Mouse (Mus musculus): ENCODE measurements around the gene Prr5l. TPM values are rescaled to one million over a fixed set of nuclear protein-coding genes. Genes with fewer than 3 reads are reported as not detected.

Prr5l gene
- 5.1 and 5.5 TPM in 2 replicates for polyA plus RNA-seq (2016; fragmentation: Nextera tagmentation; extraction: Ambion mirVana)

- H3K36me3 ChIP-seq = no peaks in the 10 kb centered on the region
- peaks cover 14% of the 10 kb centered on the region; the same call in 1 of the 2 replicates for H3K27me3 ChIP-seq (replicated peaks)
- no peak within 1 kb of the TSS for H3K27ac ChIP-seq
- no peak within 1 kb of the TSS for H3K4me2 ChIP-seq
- peaks cover 21% of the 10 kb centered on the region for H3K4me1 ChIP-seq
- no peak for ATAC-seq
- H3K9me3 ChIP-seq (replicated peaks) = no peaks in the 10 kb centered on the region
- no peak within 1 kb of the TSS for H3K4me3 ChIP-seq
- 49% methylated on average over 3 of the region's 3 CpGs for WGBS (ENCODE audit: insufficient replicate concordance)
- H3K9ac ChIP-seq = no peak within 1 kb of the TSS
Measured at GRCm38 (mm10) chr2:101882998-101883397, at the start of gene Prr5l. Prr5l (minus strand) TSS chr2:101883027.

GRCm38 (mm10) chr2:101932169-101932936, 49.5 kb upstream of the Prr5l start:
- 73% methylated on average over 14 of the region's 14 CpGs for WGBS (ENCODE audit: insufficient replicate concordance)

GRCm38 (mm10) chr2:101925591-101926188, 42.9 kb upstream of the Prr5l start:
- H3K4me2 ChIP-seq = no peak overlapping the region
- 0 out of 2 replicates have a peak, but pooled peaks cover 4% of the 10 kb centered on the region for H3K4me1 ChIP-seq
- whole genome bisulfite sequencing (ENCODE audit: insufficient replicate concordance) = 70% methylated on average over 12 of the region's 12 CpGs
- no peak overlapping the region for H3K9ac ChIP-seq
- H3K36me3 ChIP-seq = no peaks in the 10 kb centered on the region
- H3K9me3 ChIP-seq (replicated peaks) = no peaks in the 10 kb centered on the region
- H3K27me3 ChIP-seq (replicated peaks) = no peaks in the 10 kb centered on the region
- no peak overlapping the region for H3K4me3 ChIP-seq
- no peak for ATAC-seq
- no peak overlapping the region for H3K27ac ChIP-seq

More at GRCm38 (mm10) chr2:101932169-101932936, 49.5 kb upstream of the Prr5l start:
- no peaks in the 10 kb centered on the region for H3K9me3 ChIP-seq (replicated peaks)
- ATAC-seq = no peak
- H3K4me3 ChIP-seq = no peak overlapping the region
- no peaks in the 10 kb centered on the region for H3K27me3 ChIP-seq (replicated peaks)
- no peak overlapping the region for H3K9ac ChIP-seq
- H3K27ac ChIP-seq = no peak overlapping the region
- no peaks in the 10 kb centered on the region for H3K36me3 ChIP-seq
- H3K4me1 ChIP-seq = no peaks in the 10 kb centered on the region
- no peak overlapping the region for H3K4me2 ChIP-seq

GRCm38 (mm10) chr2:101925183-101925582, 42.4 kb upstream of the Prr5l start:
- Histone ChIP-seq H3K4me2 (no peak overlapping the region), H3K27me3 (replicated peaks) (no peaks in the 10 kb centered on the region), H3K27ac (no peak overlapping the region), H3K9ac (no peak overlapping the region), H3K4me1 (0 out of 2 replicates have a peak, but pooled peaks cover 4% of the 10 kb centered on the region), H3K9me3 (replicated peaks) (no peaks in the 10 kb centered on the region), H3K36me3 (no peaks in the 10 kb centered on the region), H3K4me3 (no peak overlapping the region)
- no peak for ATAC-seq
- 72% methylated on average over 3 of the region's 3 CpGs for WGBS (ENCODE audit: insufficient replicate concordance)

GRCm38 (mm10) chr2:101923181-101923580, 40.4 kb upstream of the Prr5l start:
- 60% methylated on average over 4 of the region's 4 CpGs for WGBS (ENCODE audit: insufficient replicate concordance)
- Histone ChIP-seq H3K4me2 (no peak overlapping the region), H3K9ac (no peak overlapping the region), H3K9me3 (replicated peaks) (no peaks in the 10 kb centered on the region), H3K4me1 (0 out of 2 replicates have a peak, but pooled peaks cover 4% of the 10 kb centered on the region), H3K27ac (no peak overlapping the region), H3K36me3 (no peaks in the 10 kb centered on the region), H3K4me3 (no peak overlapping the region), H3K27me3 (replicated peaks) (no peaks in the 10 kb centered on the region)
- ATAC-seq = peak; percentile 59; the same call in 1 of the 2 replicates

- 63% methylated on average over 4 of the region's 4 CpGs for WGBS (ENCODE audit: insufficient replicate concordance)
- 0 out of 2 replicates have a peak, but pooled peaks cover 4% of the 10 kb centered on the region for H3K4me1 ChIP-seq
- H3K27ac ChIP-seq = no peak overlapping the region
Measured at GRCm38 (mm10) chr2:101922302-101922701, 39.5 kb upstream of the Prr5l start.

GRCm38 (mm10) chr2:101920136-101920554, 37.3 kb upstream of the Prr5l start:
- H3K4me3 ChIP-seq = no peak overlapping the region
- no peak overlapping the region for H3K27ac ChIP-seq
- no peaks in the 10 kb centered on the region for H3K9me3 ChIP-seq (replicated peaks)
- H3K4me2 ChIP-seq = no peak overlapping the region
- 47% methylated on average over 2 of the region's 2 CpGs for WGBS (ENCODE audit: insufficient replicate concordance)
- ATAC-seq = no peak
- H3K27me3 ChIP-seq (replicated peaks) = no peaks in the 10 kb centered on the region
- no peak overlapping the region for H3K9ac ChIP-seq
- H3K4me1 ChIP-seq = 0 out of 2 replicates have a peak, but pooled peaks cover 4% of the 10 kb centered on the region
- no peaks in the 10 kb centered on the region for H3K36me3 ChIP-seq

More at GRCm38 (mm10) chr2:101922302-101922701, 39.5 kb upstream of the Prr5l start:
- Histone ChIP-seq H3K4me2 (no peak overlapping the region), H3K36me3 (no peaks in the 10 kb centered on the region), H3K27me3 (replicated peaks) (no peaks in the 10 kb centered on the region), H3K4me3 (no peak overlapping the region), H3K9ac (no peak overlapping the region), H3K9me3 (replicated peaks) (no peaks in the 10 kb centered on the region)
- ATAC-seq = no peak

- no peaks in the 10 kb centered on the region for H3K9me3 ChIP-seq (replicated peaks)
- no peak overlapping the region for H3K4me3 ChIP-seq
- no peak overlapping the region for H3K9ac ChIP-seq
- ATAC-seq = no peak
- H3K27ac ChIP-seq = no peak overlapping the region
- H3K4me1 ChIP-seq = 0 out of 2 replicates have a peak, but pooled peaks cover 4% of the 10 kb centered on the region
- no peak overlapping the region for H3K4me2 ChIP-seq
- 73% methylated on average over 7 of the region's 7 CpGs for WGBS (ENCODE audit: insufficient replicate concordance)
- no peaks in the 10 kb centered on the region for H3K36me3 ChIP-seq
- no peaks in the 10 kb centered on the region for H3K27me3 ChIP-seq (replicated peaks)
Measured at GRCm38 (mm10) chr2:101918518-101918917, 35.7 kb upstream of the Prr5l start.

- no peak overlapping the region for H3K4me3 ChIP-seq
- no peak for ATAC-seq
- H3K9me3 ChIP-seq (replicated peaks) = no peaks in the 10 kb centered on the region
- H3K4me2 ChIP-seq = no peak overlapping the region
- 69% methylated on average over 15 of the region's 15 CpGs for WGBS (ENCODE audit: insufficient replicate concordance)
- peaks cover 8% of the 10 kb centered on the region; the same call in 1 of the 2 replicates for H3K4me1 ChIP-seq
- no peaks in the 10 kb centered on the region for H3K36me3 ChIP-seq
- H3K9ac ChIP-seq = no peak overlapping the region
- no peaks in the 10 kb centered on the region for H3K27me3 ChIP-seq (replicated peaks)
- H3K27ac ChIP-seq = no peak overlapping the region
Measured at GRCm38 (mm10) chr2:101909326-101910080, 26.7 kb upstream of the Prr5l start.

GRCm38 (mm10) chr2:101908773-101909172, 25.9 kb upstream of the Prr5l start:
- Histone ChIP-seq H3K4me3 (no peak overlapping the region), H3K4me1 (peaks cover 8% of the 10 kb centered on the region; the same call in 1 of the 2 replicates), H3K9ac (no peak overlapping the region), H3K9me3 (replicated peaks) (no peaks in the 10 kb centered on the region), H3K36me3 (no peaks in the 10 kb centered on the region), H3K4me2 (no peak overlapping the region), H3K27ac (no peak overlapping the region), H3K27me3 (replicated peaks) (no peaks in the 10 kb centered on the region)
- ATAC-seq = no peak
- 46% methylated on average over 13 of the region's 13 CpGs for WGBS (ENCODE audit: insufficient replicate concordance)

- no peak overlapping the region for H3K9ac ChIP-seq
- no peak overlapping the region for H3K27ac ChIP-seq
- no peak overlapping the region for H3K4me2 ChIP-seq
- no peaks in the 10 kb centered on the region for H3K9me3 ChIP-seq (replicated peaks)
- 70% methylated on average over 10 of the region's 10 CpGs for WGBS (ENCODE audit: insufficient replicate concordance)
- no peaks in the 10 kb centered on the region for H3K27me3 ChIP-seq (replicated peaks)
- no peak for ATAC-seq
- peaks cover 8% of the 10 kb centered on the region; the same call in 1 of the 2 replicates for H3K4me1 ChIP-seq
- H3K36me3 ChIP-seq = no peaks in the 10 kb centered on the region
- H3K4me3 ChIP-seq = no peak overlapping the region
Measured at GRCm38 (mm10) chr2:101907386-101908022, 24.7 kb upstream of the Prr5l start.
